Mouse (Mus musculus) lung, adult 2 months (tissue): Measurements from ENCODE around the gene Add3. TPM values are rescaled to one million over a fixed set of nuclear protein-coding genes. Genes with fewer than 3 reads are reported as not detected.

Experiments used
- DNase-seq: peaks from one replicate; pipeline ENCODE4 v3.0.0; 2022
- H3K4me1 ChIP-seq: fragments of 200-500 bp; 2 replicates; pipeline ENCODE4 v1.6.1; 2011; ENCODE audit warnings: low read length; ENCODE audit not compliant: control insufficient read depth, insufficient read depth
- H3K4me3 ChIP-seq: fragments of 200-500 bp; replicated peaks from 2 replicates; pipeline ENCODE3; 2011; ENCODE audit warnings: low read depth, mild to moderate bottlenecking, control low read depth, low read length; ENCODE audit errors: extremely low read depth
- CTCF ChIP-seq: fragments of 200-500 bp; IDR thresholded peaks from 2 replicates; pipeline ENCODE4 v1.5.1; 2011; ENCODE audit warnings: mild to moderate bottlenecking, low read length, control low read depth; ENCODE audit not compliant: insufficient read depth
- POLR2A ChIP-seq: fragments of 200-500 bp; IDR thresholded peaks from 2 replicates; pipeline ENCODE4 v1.6.1; 2011; ENCODE audit warnings: low read depth, mild to moderate bottlenecking, control low read depth, low read length, borderline replicate concordance; ENCODE audit errors: extremely low read depth
- WGBS: fragments of 180-500 bp; shearing (Covaris S2); methylation state at CpG from one replicate; pipeline ENCODE4 v1.1.7; 2018; 5-methylcytosine and 5-hydroxymethylcytosine counted together
- polyA plus RNA-seq: library from polyadenylated mRNA; depleted of rRNA; stranded (reverse); fragments of >200 nt; gene quantifications from 2 replicates; pipeline ENCODE4 v1.2.3, GENCODE M21; 2012

Gene Add3
- polyA plus RNA-seq, 1 experiment = 53.0 TPM

GRCm38 (mm10) chr19:53243956-53244355, 103.7 kb downstream of the Add3 start:
- TF ChIP-seq CTCF = no peak
- no peak for TF ChIP-seq POLR2A
- WGBS = 84% methylated on average over 10 of the region's 10 CpGs
- Histone ChIP-seq H3K4me1 (no peaks in the 10 kb centered on the region; the same call in 1 of the 2 replicates), H3K4me3 (no peak overlapping the region)
- no peak for DNase-seq

DNA sequence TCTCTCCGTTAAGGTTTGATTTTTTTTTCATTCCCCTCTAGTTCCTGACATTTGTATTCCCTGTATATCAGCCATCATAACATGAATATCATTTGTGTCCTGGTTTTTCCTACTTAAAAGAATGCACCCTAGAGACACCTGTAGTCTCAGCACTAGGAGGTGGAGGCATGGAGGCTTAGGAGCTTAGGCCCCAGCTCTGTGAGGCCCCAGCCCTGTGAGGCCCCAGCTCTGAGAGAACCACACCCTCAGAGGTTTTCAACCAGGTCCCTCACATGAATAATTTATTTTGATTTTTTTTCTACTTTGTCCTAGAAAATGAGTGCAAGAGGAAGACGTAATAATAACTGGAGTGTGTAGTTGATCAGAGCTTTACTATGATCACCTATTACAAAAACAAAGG, 107.3 kb downstream of the Add3 start:
- DNase-seq = no peak
- Histone ChIP-seq H3K4me3 (no peak overlapping the region), H3K4me1 (no peaks in the 10 kb centered on the region)
- TF ChIP-seq POLR2A = no peak
- TF ChIP-seq CTCF = no peak
- 73% methylated on average over 2 of the region's 2 CpGs for WGBS

DNA sequence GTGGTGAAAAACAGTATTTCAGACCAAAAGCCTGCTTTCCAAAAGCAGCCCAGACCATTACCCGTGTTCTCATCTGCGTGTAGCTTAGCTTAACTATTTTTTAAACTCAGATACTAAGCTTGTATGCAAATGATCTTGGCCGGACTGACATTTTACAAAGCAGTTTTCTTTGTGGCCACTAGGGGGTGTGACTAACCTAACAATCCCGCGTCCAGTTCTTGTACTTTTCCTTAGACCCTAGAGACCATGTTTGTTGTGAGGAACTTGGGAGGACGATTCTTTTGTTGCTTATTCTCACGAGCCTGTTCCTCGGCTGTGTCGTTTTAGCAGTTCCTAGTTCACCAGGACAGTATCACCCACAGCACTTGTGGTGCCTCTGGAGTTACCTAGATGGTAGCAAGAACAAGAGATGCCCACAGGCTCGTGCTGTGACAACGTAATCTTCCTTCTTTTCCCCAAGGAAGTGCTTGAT, 107.8 kb downstream of the Add3 start:
- TF ChIP-seq POLR2A (no peak), CTCF (peak; percentile 35)
- H3K4me3 ChIP-seq = no peak overlapping the region
- peak; percentile 33 for DNase-seq
- WGBS = 15% methylated on average over 11 of the region's 11 CpGs
- H3K4me1 ChIP-seq = no peaks in the 10 kb centered on the region

DNA sequence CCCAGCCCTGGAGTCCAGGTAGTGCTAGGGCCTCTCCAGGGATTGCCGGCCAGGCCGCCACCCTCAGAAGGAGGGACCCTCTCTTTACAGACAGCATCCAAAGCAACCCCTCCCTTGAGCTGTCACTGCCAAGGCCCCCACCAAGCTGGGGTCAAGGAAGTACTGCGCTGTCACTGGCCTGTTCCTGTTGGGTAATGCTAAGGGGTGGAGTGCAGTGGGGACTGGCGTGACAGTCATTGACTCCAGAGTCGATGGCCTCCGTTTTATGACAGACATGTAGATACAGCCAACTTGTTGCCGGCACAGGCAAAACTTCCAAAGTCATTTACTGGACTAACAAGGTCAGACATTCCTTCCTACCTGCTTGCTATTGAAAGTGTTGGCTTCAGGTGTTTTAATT, 110.8 kb downstream of the Add3 start:
- DNase-seq = no peak
- Histone ChIP-seq H3K4me1 (no peaks in the 10 kb centered on the region), H3K4me3 (no peak overlapping the region)
- no peak for TF ChIP-seq CTCF
- TF ChIP-seq POLR2A = no peak
- WGBS = 76% methylated on average over 7 of the region's 7 CpGs

GRCm38 (mm10) chr19:53251656-53252055, 111.4 kb downstream of the Add3 start:
- no peak for DNase-seq
- 85% methylated on average over 3 of the region's 3 CpGs for WGBS
- TF ChIP-seq POLR2A (no peak), CTCF (no peak)
- Histone ChIP-seq H3K4me3 (no peak overlapping the region), H3K4me1 (no peaks in the 10 kb centered on the region)

DNA sequence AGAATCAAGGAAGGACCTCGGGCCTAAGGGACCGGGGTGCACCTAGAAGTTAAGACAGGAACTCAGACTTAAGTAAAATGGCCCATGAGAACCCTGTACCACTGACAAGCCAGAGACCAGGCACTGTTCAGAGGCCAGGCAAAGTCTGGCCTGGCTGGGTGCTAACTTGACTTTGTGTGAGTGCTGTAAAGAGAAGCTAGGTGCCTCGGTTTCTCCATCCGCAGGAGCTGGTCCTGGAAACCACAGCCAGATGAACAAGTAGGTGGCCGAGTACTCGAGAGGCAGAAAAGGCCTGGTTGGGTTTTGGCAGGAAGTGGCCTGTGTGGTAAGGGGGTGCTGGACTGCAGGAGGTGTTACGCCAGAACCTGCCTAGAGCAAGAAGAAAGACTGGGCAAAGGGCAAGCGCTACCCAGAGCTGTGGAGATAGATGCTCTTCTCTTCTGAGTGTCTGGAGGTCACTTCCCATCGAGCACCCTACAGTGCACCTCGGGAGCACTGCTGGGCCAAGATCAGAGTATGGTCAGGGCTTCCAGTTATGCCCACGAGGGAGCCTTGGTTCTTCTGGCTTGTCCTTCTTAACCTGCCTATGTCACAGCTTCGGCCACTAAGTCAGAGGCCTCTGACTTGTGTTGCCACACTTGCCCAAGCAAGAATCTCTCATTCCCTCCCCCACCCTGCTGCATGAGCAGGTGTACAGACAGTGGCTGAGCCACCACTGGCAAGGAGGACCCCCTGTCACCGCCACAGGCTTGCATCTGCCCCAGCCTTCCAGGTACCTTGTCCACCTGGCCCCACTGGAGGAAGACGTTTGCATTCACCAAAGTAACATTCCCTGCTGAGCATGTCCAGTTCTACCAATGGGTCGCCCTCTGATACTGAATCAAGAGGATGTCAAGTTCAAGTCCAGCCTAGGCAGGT, 112.1 kb downstream of the Add3 start:
- 79% methylated on average over 15 of the region's 15 CpGs for WGBS
- TF ChIP-seq POLR2A (no peak), CTCF (no peak)
- no peak for DNase-seq
- Histone ChIP-seq H3K4me1 (no peaks in the 10 kb centered on the region), H3K4me3 (no peak overlapping the region)

- H3K4me3 ChIP-seq = no peak overlapping the region
- no peaks in the 10 kb centered on the region for H3K4me1 ChIP-seq
- WGBS = 93% methylated on average over 8 of the region's 8 CpGs
- no peak for DNase-seq
- no peak for TF ChIP-seq POLR2A
- no peak for TF ChIP-seq CTCF
Measured at GRCm38 (mm10) chr19:53256361-53256760, 116.1 kb downstream of the Add3 start.

- TF ChIP-seq CTCF (no peak), POLR2A (no peak)
- 57% methylated on average over 7 of the region's 7 CpGs for WGBS
- no peak for DNase-seq
- Histone ChIP-seq H3K4me1 (no peaks in the 10 kb centered on the region), H3K4me3 (no peak overlapping the region)
Measured at GRCm38 (mm10) chr19:53256991-53257594, 116.8 kb downstream of the Add3 start.

GRCm38 (mm10) chr19:53257631-53258560, 117.7 kb downstream of the Add3 start:
- no peak for DNase-seq
- H3K4me1 ChIP-seq = no peaks in the 10 kb centered on the region
- TF ChIP-seq CTCF = no peak
- TF ChIP-seq POLR2A = no peak
- WGBS = 88% methylated on average over 15 of the region's 15 CpGs
- no peak overlapping the region for H3K4me3 ChIP-seq
